Mouse (Mus musculus) limb, embryonic 10.5 days (tissue): Measurements from ENCODE around the gene Adamtsl3. TPM values are rescaled to one million over a fixed set of nuclear protein-coding genes. Genes with fewer than 3 reads are reported as not detected.
A peak's percentile ranks its signal among the peaks of the same experiment; 100 is the strongest.

Experiments
- DNase-seq: peaks from one replicate; pipeline ENCODE4 v3.0.0-alpha.2; 2017; ENCODE audit warnings: low spot score
- H3K27ac ChIP-seq: fragments of 300-500 bp; sonication (generic); 2 replicates; pipeline ENCODE4 v1.5.1; 2016; ENCODE audit warnings: mild to moderate bottlenecking
- H3K27me3 ChIP-seq: fragments of 300-500 bp; sonication (generic); 2 replicates; pipeline ENCODE4 v1.6.1; 2016; ENCODE audit warnings: low read depth, mild to moderate bottlenecking; ENCODE audit not compliant: poor library complexity, severe bottlenecking
- H3K36me3 ChIP-seq: fragments of 300-500 bp; sonication (generic); 2 replicates; pipeline ENCODE4 v1.6.1; 2016; ENCODE audit warnings: mild to moderate bottlenecking, moderate library complexity
- H3K4me1 ChIP-seq: fragments of 300-500 bp; sonication (generic); 2 replicates; pipeline ENCODE4 v1.6.1; 2016
- H3K4me3 ChIP-seq: fragments of 300-500 bp; sonication (generic); 2 replicates; pipeline ENCODE4 v1.5.1; 2016; ENCODE audit warnings: mild to moderate bottlenecking, moderate library complexity
- H3K9me3 ChIP-seq: fragments of 300-500 bp; sonication (generic); replicated peaks from 2 replicates; pipeline ENCODE4 v1.6.1; 2016; ENCODE audit warnings: mild to moderate bottlenecking
- WGBS: fragments of 180-500 bp; shearing (Covaris S2); methylation state at CpG from one replicate; pipeline ENCODE4 v1.1.7; 2016; 5-methylcytosine and 5-hydroxymethylcytosine counted together
- polyA plus RNA-seq: library from polyadenylated mRNA; unstranded; fragments of >200 nt; fragmentation: Nextera tagmentation; extraction: Ambion mirVana; gene quantifications from 2 replicates; pipeline ENCODE4 v1.2.1, GENCODE M21; 2016

Gene Adamtsl3
- polyA plus RNA-seq, 1 experiment from 2014 or later, result 0.81 TPM

DNA sequence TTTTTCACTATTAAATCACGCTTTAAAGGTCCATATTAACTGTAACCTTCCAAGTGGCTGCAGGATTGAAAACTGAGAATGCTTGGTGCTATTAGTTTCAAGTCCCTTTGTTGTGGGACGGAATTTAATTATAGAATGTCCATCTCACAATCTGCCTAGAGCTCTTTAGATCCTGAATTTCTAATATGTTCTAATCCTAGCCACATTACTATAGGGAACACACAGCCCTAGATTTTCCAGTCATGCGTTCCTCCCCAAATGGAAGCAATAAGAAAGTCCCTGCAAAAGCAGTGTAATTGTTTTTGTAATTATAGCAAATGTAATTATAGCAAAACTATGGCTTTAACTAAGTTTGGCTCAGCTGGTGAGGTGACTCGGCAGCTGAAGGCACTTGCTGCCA, 161.6 kb downstream of the Adamtsl3 start:
- H3K9me3 ChIP-seq, result no peaks in the 10 kb centered on the region
- no peaks in the 10 kb centered on the region for H3K36me3 ChIP-seq
- H3K4me1 ChIP-seq, result no peaks in the 10 kb centered on the region
- H3K27me3 ChIP-seq, result no peaks in the 10 kb centered on the region
- H3K27ac ChIP-seq, result no peak overlapping the region
- DNase-seq, result no peak
- H3K4me3 ChIP-seq, result no peak overlapping the region
- WGBS, result 85% methylated on average over 4 of the region's 4 CpGs

DNA sequence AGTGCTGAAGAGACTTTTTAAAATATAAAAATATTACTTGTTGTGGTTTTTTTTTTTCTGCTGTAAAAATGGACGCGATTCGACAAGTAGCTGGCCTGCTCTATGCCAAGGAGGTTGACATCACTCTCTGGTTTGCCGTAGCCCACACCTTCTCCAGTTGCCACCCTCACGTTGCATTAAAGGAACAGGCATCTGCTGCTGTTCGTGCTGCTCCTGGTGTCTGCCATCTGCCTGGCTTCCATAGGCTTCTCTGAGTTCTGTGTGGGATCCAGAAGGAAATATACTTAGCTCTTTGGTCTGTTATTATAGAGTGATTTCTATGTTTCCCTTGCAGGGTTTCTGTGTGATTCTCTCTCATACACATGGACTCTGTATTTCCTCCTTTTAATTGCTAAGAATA, 165.8 kb downstream of the Adamtsl3 start:
- DNase-seq, result no peak
- 85% methylated on average over 6 of the region's 6 CpGs for WGBS
- Histone ChIP-seq H3K27ac (no peak overlapping the region), H3K27me3 (no peaks in the 10 kb centered on the region), H3K4me1 (no peaks in the 10 kb centered on the region), H3K9me3 (no peaks in the 10 kb centered on the region), H3K36me3 (no peaks in the 10 kb centered on the region), H3K4me3 (no peak overlapping the region)

DNA sequence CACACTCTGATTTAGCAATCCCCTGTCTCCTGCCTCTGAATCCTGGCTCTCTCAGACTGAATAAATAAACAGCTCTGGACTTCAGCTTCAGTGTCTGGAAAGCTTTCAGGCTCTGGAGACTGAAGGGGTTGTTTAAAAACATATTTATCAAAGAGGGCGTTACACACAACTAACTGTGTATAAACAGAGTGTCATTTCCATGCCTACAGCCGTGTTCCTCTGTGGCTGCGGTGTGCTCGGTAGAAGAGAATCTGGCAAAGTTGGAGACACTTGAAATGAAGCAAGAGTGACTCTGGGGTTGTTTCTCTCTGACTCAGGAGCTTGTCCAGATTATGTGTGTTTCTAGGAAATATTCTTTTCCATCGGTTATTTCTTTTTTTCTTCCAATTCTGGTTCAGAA, 167.0 kb downstream of the Adamtsl3 start:
- 77% methylated on average over 5 of the region's 5 CpGs for WGBS
- H3K4me1 ChIP-seq, result no peaks in the 10 kb centered on the region
- H3K9me3 ChIP-seq, result no peaks in the 10 kb centered on the region
- no peak overlapping the region for H3K27ac ChIP-seq
- no peaks in the 10 kb centered on the region for H3K27me3 ChIP-seq
- no peak overlapping the region for H3K4me3 ChIP-seq
- no peaks in the 10 kb centered on the region for H3K36me3 ChIP-seq
- no peak for DNase-seq

DNA sequence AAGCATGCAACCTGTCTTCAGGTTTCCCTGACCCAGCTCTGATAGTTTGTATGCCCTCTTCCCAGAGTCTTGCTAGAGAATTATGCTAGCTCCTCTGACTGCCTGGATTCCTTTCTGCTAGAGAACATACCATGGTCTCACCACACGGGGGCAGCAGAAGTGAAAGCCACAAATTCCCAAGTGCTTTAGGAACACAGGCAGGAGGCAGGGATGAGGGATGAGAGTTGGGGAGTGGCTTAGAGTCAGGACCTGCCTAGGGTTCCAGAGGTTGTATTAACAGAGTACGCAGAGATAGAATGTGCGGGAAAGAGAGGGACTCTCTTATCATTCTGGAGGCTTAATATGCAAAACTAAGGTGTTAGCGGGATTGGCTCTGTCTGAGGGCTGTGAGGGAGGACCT, 168.6 kb downstream of the Adamtsl3 start:
- DNase-seq, result peak; percentile 83
- no peaks in the 10 kb centered on the region for H3K36me3 ChIP-seq
- 21% methylated on average over 4 of the region's 4 CpGs for WGBS
- H3K27me3 ChIP-seq, result no peaks in the 10 kb centered on the region
- H3K4me1 ChIP-seq, result no peaks in the 10 kb centered on the region
- no peak overlapping the region for H3K27ac ChIP-seq
- H3K4me3 ChIP-seq, result no peak overlapping the region
- H3K9me3 ChIP-seq, result no peaks in the 10 kb centered on the region

DNA sequence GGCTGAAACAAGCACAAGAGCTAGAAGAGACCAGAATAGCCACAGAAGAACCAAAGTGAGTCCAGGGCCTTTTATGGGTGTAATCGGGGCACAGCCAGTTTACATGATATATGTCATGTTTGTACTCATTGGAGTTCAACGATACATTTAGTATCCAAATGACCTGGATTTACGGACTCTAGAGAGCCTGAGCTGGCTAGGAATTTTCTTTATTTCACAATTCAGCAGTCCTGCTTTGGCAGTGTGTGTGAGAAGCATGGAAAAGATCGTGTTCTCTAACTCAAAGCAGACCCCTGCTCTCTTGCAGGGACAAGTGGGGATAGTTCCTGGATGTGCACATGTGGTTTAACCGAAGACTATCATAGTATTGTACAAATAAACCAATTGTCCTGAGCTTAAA, 195.1 kb downstream of the Adamtsl3 start:
- H3K4me1 ChIP-seq, result no peaks in the 10 kb centered on the region
- H3K27ac ChIP-seq, result no peak overlapping the region
- no peak overlapping the region for H3K4me3 ChIP-seq
- H3K27me3 ChIP-seq, result no peaks in the 10 kb centered on the region
- no peak for DNase-seq
- H3K9me3 ChIP-seq, result no peaks in the 10 kb centered on the region
- 78% methylated on average over 5 of the region's 5 CpGs for WGBS
- no peaks in the 10 kb centered on the region for H3K36me3 ChIP-seq

DNA sequence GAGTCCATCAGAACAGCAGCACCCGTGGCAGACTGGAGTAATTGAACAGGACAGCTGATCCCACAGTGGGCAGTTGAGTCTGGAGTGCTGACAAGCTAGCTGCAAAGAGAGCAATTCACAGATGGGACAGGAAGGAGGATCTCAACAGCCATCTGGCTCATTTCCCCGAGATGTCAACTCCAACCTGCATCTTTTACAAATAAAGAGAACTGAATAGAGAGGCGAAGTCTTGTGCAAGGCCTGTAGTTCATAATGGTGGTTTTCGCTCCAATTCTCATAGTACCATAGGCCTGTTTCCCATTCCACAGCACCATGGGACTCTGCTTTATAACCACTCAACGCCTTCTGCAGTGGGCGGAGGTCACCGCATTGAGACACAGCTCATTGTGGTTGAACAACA, 195.9 kb downstream of the Adamtsl3 start:
- Histone ChIP-seq H3K27ac (no peak overlapping the region), H3K27me3 (no peaks in the 10 kb centered on the region), H3K9me3 (no peaks in the 10 kb centered on the region), H3K4me1 (no peaks in the 10 kb centered on the region), H3K4me3 (no peak overlapping the region), H3K36me3 (no peaks in the 10 kb centered on the region)
- no peak for DNase-seq
- WGBS, result 86% methylated on average over 7 of the region's 7 CpGs

DNA sequence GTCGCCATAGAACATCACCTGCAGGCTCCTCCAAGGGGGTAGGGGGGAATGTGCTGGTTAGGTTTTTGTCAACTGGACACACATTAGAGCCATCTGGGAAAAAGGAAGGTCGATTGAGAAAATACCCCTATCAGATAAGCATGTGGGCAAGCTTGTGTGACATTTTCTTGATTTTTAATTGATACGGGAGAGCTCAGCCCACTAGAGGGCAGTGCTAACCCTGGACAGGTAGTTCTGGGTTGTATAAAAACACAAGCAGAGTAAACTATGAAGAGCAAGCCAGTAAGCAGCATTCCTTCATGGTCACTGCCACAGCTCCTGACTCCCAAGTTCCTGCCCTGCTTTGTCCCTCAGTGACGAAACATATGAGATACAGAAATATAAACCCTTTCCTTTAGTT, 197.7 kb downstream of the Adamtsl3 start:
- Histone ChIP-seq H3K27me3 (no peaks in the 10 kb centered on the region), H3K27ac (no peak overlapping the region), H3K9me3 (no peaks in the 10 kb centered on the region), H3K4me3 (no peak overlapping the region), H3K4me1 (no peaks in the 10 kb centered on the region), H3K36me3 (no peaks in the 10 kb centered on the region)
- DNase-seq, result no peak
- WGBS, result 69% methylated on average over 4 of the region's 4 CpGs

DNA sequence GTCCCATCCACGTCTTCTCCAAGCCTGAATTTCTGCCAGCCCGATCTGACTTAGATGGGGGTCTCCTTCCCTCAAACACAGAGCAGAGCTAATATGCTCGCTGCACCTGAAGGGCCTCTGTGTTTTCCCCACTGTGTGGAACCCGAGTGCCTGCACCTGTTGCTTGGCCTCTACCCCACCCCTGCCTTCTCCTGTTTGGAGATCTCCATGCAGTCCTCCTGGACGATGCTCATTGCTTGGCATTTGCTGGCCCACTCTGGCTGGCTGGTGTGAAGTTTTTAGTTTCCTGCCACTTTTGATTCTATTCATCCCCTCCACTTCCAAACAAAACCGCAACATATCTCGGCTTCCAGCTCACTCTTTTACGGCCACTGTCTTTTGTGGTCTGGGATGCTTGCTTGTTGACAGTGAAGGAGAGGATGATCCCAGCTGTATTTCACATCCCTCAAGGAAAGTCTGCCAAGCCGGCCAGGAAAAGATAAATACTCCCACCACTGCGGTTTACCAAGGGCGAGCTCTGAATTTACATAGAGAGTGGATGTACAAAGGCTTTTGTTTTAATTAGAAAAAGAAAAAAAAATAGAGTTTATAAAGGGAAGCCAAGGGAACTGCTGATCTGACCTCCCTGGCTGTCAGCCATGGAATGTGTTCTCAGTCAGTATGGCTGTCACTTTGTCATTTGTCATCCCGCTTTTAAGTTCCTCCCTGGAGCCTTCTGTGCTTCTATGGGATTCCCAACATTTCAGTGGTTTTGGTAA, 198.4 kb downstream of the Adamtsl3 start:
- H3K36me3 ChIP-seq, result no peaks in the 10 kb centered on the region
- 86% methylated on average over 12 of the region's 12 CpGs for WGBS

DNA sequence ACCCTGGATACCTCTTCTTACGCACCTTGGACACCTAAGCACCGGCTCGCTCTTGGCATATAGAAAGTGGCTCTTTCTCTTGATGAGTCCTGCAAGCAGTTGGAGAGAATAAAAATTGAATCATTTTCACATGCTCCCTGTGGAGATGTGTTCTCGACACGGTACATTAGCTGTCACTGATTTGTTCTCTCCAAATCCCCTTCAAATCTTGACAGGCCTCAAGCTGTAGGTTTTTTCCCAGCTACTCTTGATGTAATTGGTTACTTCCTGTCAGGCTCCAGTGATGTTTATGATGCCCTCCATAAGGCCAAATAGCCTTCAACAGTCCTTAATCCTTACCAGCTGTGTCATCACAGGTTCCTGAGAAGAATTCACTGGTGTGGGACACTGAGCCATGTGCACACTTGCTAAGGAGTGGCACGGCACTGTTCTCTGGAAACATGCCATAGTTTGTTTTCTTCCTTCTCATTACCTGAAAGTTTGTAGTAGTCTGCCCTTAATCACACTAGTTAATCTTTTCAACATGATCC, 209.0 kb downstream of the Adamtsl3 start:
- Histone ChIP-seq H3K27ac (no peak overlapping the region), H3K27me3 (no peaks in the 10 kb centered on the region), H3K4me3 (no peak overlapping the region), H3K4me1 (peaks cover 11% of the 10 kb centered on the region), H3K36me3 (no peaks in the 10 kb centered on the region), H3K9me3 (no peaks in the 10 kb centered on the region)
- WGBS, result 64% methylated on average over 6 of the region's 6 CpGs
- DNase-seq, result no peak

More for the DNA sequence above, 198.4 kb downstream of the Adamtsl3 start:
- DNase-seq, result no peak
- Histone ChIP-seq H3K27me3 (no peaks in the 10 kb centered on the region), H3K4me1 (no peaks in the 10 kb centered on the region), H3K4me3 (no peak overlapping the region), H3K27ac (no peak overlapping the region), H3K9me3 (no peaks in the 10 kb centered on the region)

DNA sequence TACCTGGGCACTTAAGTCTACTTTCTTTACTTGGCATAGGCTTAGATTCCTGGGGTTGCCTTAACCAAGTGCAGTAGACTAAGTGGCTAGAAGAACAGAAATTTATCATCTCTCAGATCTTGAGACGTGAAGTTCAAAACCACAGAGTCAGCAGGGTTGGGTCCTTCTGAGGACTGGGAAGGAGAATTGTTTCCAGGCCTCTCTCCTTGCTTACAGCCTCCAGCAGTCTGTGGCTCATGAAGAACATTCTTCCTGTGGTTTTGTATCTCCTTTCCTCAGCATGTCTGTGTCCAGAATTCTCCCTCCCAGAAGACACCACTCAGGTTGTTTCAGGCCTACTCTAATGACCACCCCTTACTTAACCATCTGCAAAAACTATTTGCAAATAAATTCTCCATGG, 216.5 kb downstream of the Adamtsl3 start:
- Histone ChIP-seq H3K4me3 (no peak overlapping the region), H3K27ac (no peak overlapping the region), H3K4me1 (0 out of 2 replicates have a peak, but pooled peaks cover 4% of the 10 kb centered on the region), H3K36me3 (no peaks in the 10 kb centered on the region), H3K9me3 (no peaks in the 10 kb centered on the region), H3K27me3 (no peaks in the 10 kb centered on the region)
- WGBS, result 90% methylated on average over 1 of the region's 1 CpGs
- no peak for DNase-seq

DNA sequence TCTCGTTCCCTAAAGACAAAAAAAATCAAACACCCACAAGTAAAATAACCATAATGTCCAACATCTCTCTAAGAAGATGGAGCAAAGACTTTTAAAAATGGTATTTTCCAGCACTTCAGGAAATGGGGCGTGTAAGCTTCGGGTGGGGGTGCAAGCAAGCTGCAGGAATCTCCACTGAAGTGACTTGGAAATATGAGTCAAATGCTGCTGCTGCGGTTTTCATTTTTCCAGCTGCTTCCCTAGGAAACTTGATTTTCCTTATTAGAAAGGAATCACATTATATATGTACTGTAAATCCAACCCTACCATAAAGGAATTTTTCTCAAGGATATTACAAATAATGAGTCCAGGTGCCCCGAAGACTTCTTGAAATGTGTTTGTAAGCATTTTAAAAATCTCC, 220.3 kb downstream of the Adamtsl3 start:
- no peaks in the 10 kb centered on the region for H3K27me3 ChIP-seq
- H3K4me1 ChIP-seq, result 0 out of 2 replicates have a peak, but pooled peaks cover 4% of the 10 kb centered on the region
- no peaks in the 10 kb centered on the region for H3K9me3 ChIP-seq
- no peak overlapping the region for H3K27ac ChIP-seq
- WGBS, result 90% methylated on average over 5 of the region's 5 CpGs
- DNase-seq, result no peak
- no peaks in the 10 kb centered on the region for H3K36me3 ChIP-seq
- no peak overlapping the region for H3K4me3 ChIP-seq

DNA sequence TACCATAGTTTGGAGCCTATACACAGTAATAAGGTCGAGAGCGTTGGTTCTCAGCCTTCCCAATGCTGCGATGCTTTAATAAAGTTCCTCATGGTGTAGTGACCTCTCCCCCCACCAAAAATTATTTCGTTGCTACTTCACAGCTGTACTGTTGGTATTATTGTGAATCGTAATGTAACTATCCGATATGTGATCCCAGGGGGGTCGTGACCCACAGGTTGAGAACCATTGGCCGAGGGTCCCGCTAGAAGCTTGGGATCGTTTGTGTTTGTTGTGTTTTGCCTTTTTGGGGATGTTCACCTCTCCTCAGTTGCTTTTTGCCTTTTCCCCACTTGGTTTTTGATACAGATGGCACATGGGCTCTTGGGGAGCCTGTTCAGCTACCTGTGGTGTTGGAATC, 220.9 kb downstream of the Adamtsl3 start:
- no peak for DNase-seq
- H3K36me3 ChIP-seq, result no peaks in the 10 kb centered on the region
- WGBS, result 90% methylated on average over 10 of the region's 10 CpGs
- H3K27me3 ChIP-seq, result no peaks in the 10 kb centered on the region
- H3K9me3 ChIP-seq, result no peaks in the 10 kb centered on the region
- H3K4me1 ChIP-seq, result 0 out of 2 replicates have a peak, but pooled peaks cover 4% of the 10 kb centered on the region
- no peak overlapping the region for H3K27ac ChIP-seq
- no peak overlapping the region for H3K4me3 ChIP-seq

DNA sequence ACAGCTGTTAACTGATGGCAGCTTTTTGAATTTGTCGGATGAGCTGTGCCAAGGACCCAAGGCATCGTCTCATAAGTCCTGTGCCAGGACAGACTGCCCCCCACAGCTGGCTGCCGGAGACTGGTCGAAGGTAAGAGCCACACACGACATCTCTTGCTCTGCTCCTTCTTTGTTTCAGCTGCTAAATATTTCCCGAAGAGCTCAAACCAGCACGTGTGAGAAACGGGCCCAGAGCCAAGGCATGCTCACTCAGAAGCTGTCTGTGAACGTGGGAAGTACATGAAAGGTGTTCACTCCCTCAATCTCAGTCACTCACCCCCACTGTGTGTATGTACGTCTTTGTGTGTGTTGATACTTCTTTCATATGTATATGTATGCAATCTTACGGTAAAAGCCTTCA, 221.6 kb downstream of the Adamtsl3 start:
- H3K4me1 ChIP-seq, result 0 out of 2 replicates have a peak, but pooled peaks cover 4% of the 10 kb centered on the region
- no peaks in the 10 kb centered on the region for H3K36me3 ChIP-seq
- H3K9me3 ChIP-seq, result no peaks in the 10 kb centered on the region
- no peak overlapping the region for H3K4me3 ChIP-seq
- no peak overlapping the region for H3K27ac ChIP-seq
- 85% methylated on average over 11 of the region's 11 CpGs for WGBS
- H3K27me3 ChIP-seq, result no peaks in the 10 kb centered on the region
- no peak for DNase-seq

DNA sequence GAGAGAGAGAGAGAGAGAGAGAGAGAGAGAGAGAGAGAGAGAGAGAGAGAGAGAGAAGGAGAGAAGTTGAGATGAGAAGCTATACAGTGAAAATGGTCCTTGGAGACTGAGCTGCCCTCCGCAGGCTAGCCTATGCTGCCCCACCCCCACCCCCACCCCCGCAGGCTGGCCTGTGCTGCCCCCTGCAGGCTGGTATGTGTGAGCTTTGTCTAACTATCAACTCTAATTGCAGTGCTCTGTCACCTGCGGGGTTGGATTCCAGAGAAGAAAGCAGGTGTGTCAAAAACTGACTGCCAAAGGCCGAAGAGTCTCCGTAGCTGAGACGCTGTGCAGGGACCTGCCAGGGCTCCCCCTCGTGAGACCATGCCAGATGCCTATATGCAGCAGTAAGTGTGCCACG, 231.2 kb downstream of the Adamtsl3 start:
- Histone ChIP-seq H3K27me3 (no peaks in the 10 kb centered on the region), H3K4me1 (no peaks in the 10 kb centered on the region), H3K4me3 (no peak overlapping the region), H3K9me3 (no peaks in the 10 kb centered on the region), H3K27ac (no peak overlapping the region), H3K36me3 (no peaks in the 10 kb centered on the region)
- WGBS, result 44% methylated on average over 8 of the region's 8 CpGs
- no peak for DNase-seq
